Comparison of ENCODE assay signal across 8 mouse cellular contexts in genomic region chr16:17890342-17890727, GRCm38 (mm10). TPM values are rescaled to one million over a fixed set of nuclear protein-coding genes. Genes with fewer than 3 reads are reported as not detected.
DNase-seq lines count a peak whose midpoint lies in the region; ATAC-seq and TF ChIP-seq lines count a peak whose summit lies in the region.

No protein-coding gene starts in this region.

- peaks cover 4% of the 10 kb centered on the region; the same call in 1 of the 2 replicates for H3K27me3 ChIP-seq in E14TG2a.4 (ENCODE audit: insufficient read depth, low read length)
- no peaks in the 10 kb centered on the region for H3K27me3 ChIP-seq in forebrain, embryonic 15.5 days
- no peaks in the 10 kb centered on the region for H3K27me3 ChIP-seq in liver, embryonic 15.5 days

- peaks cover 36% of the 10 kb centered on the region for H3K4me1 ChIP-seq in E14TG2a.4 (replicated peaks; ENCODE audit: low read depth, low read length)
- peaks cover 27% of the 10 kb centered on the region for H3K4me1 ChIP-seq in forebrain, embryonic 15.5 days
- H3K4me1 ChIP-seq in liver, embryonic 15.5 days (replicated peaks), result peaks cover 31% of the 10 kb centered on the region

- H3K9me3 ChIP-seq in E14TG2a.4 (ENCODE audit: low read length), result no peaks in the 10 kb centered on the region
- no peaks in the 10 kb centered on the region for H3K9me3 ChIP-seq in forebrain, embryonic 15.5 days
- no peaks in the 10 kb centered on the region for H3K9me3 ChIP-seq in liver, embryonic 15.5 days (replicated peaks)

- intact Hi-C loops in heart, postnatal 14 days (cut with DNase I), result no loop called here

- peak overlapping the region; percentile 100 for H3K9ac ChIP-seq in forebrain, embryonic 15.5 days (replicated peaks)
- H3K9ac ChIP-seq in liver, embryonic 15.5 days, result peak overlapping the region; percentile 97

- H3K4me2 ChIP-seq in forebrain, embryonic 15.5 days (replicated peaks), result peak overlapping the region; percentile 84
- peak overlapping the region; percentile 87 for H3K4me2 ChIP-seq in liver, embryonic 15.5 days

- 45% methylated on average over 2 of the region's 2 CpGs for WGBS in forebrain, embryonic 15.5 days
- 70% methylated on average over 2 of the region's 2 CpGs for WGBS in liver, embryonic 15.5 days (ENCODE audit: insufficient replicate concordance)

- peak overlapping the region; percentile 96; the same call in 1 of the 2 replicates for H3K27ac ChIP-seq in forebrain, embryonic 15.5 days (replicated peaks)
- peak overlapping the region; percentile 91 for H3K27ac ChIP-seq in liver, embryonic 15.5 days (replicated peaks)

- peak; percentile 85 for DNase-seq in heart, adult 11 months
- DNase-seq in heart, postnatal 14 days, result no peak
- no peak for DNase-seq in right cerebral cortex, postnatal 25 days
- DNase-seq in left cerebral cortex, adult 9 months (ENCODE audit: low spot score in 2 of 2), result no peak
- DNase-seq in thymus, adult 18-20 months, result no peak

- peaks cover 24% of the 10 kb centered on the region for H3K36me3 ChIP-seq in E14TG2a.4 (ENCODE audit: insufficient read depth, low read length)
- no peaks in the 10 kb centered on the region for H3K36me3 ChIP-seq in forebrain, embryonic 15.5 days
- 0 out of 2 replicates have a peak, but pooled peaks cover 2% of the 10 kb centered on the region for H3K36me3 ChIP-seq in liver, embryonic 15.5 days (replicated peaks)

- peak overlapping the region; percentile 93 for H3K4me3 ChIP-seq in E14TG2a.4 (replicated peaks; ENCODE audit: low read length)
- H3K4me3 ChIP-seq in forebrain, embryonic 15.5 days, result peak overlapping the region; percentile 96
- H3K4me3 ChIP-seq in liver, embryonic 15.5 days (replicated peaks), result peak overlapping the region; percentile 99

- TF ChIP-seq CTCF in E14TG2a.4 (conservative IDR thresholded peaks at IDR 0.05; ENCODE audit: low read length), result no peak

- no peak for ATAC-seq in forebrain, embryonic 15.5 days (replicated peaks)
- no peak for ATAC-seq in liver, embryonic 15.5 days (ENCODE audit: insufficient read depth)

RNA-seq across cellular contexts. Expression of gene Gm20518, which starts 1.1 kb away (rescaled TPM):
- under 1 TPM in 1 of 2 experiments, not detected in 1; 0.20 TPM for total RNA-seq in heart, postnatal 14 days (2021)
- polyA plus RNA-seq in forebrain, embryonic 15.5 days (2015; fragmentation: Nextera tagmentation; extraction: Ambion mirVana), result 0.23 and 0.67 TPM in 2 replicates
- 0.03 and 0.07 TPM in 2 replicates for polyA plus RNA-seq in liver, embryonic 15.5 days (2015; fragmentation: Nextera tagmentation; extraction: Ambion mirVana)

RNA-seq across cellular contexts. Expression of gene Tssk1, which starts 3.7 kb away (rescaled TPM):
- total RNA-seq in heart, postnatal 14 days (2021), result under 1 TPM in 1 of 2 experiments, not detected in 1; 0.10 TPM
- 0.08 and 0.09 TPM in 2 replicates for polyA plus RNA-seq in forebrain, embryonic 15.5 days (2015; fragmentation: Nextera tagmentation; extraction: Ambion mirVana)
- polyA plus RNA-seq in liver, embryonic 15.5 days (2015; fragmentation: Nextera tagmentation; extraction: Ambion mirVana), result not detected in 2 replicates

RNA-seq across cellular contexts. Expression of gene Dgcr2, which starts 8.0 kb away (rescaled TPM):
- total RNA-seq in heart, postnatal 14 days (2021), result 10 to 100 TPM; 50.9 to 52.3 TPM
- polyA plus RNA-seq in forebrain, embryonic 15.5 days (2015; fragmentation: Nextera tagmentation; extraction: Ambion mirVana), result 99.8 and 99.9 TPM in 2 replicates
- 18.3 and 22.0 TPM in 2 replicates for polyA plus RNA-seq in liver, embryonic 15.5 days (2015; fragmentation: Nextera tagmentation; extraction: Ambion mirVana)

RNA-seq across cellular contexts. Expression of gene Tssk2, which starts 8.1 kb away (rescaled TPM):
- not detected for total RNA-seq in heart, postnatal 14 days (2021)
- not detected in 2 replicates for polyA plus RNA-seq in forebrain, embryonic 15.5 days (2015; fragmentation: Nextera tagmentation; extraction: Ambion mirVana)
- polyA plus RNA-seq in liver, embryonic 15.5 days (2015; fragmentation: Nextera tagmentation; extraction: Ambion mirVana), result not detected in 2 replicates

RNA-seq across cellular contexts. Expression of gene Ess2, which starts 20.8 kb away (rescaled TPM):
- total RNA-seq in heart, postnatal 14 days (2021), result 10 to 100 TPM; 11.6 to 13.3 TPM
- polyA plus RNA-seq in forebrain, embryonic 15.5 days (2015; fragmentation: Nextera tagmentation; extraction: Ambion mirVana), result 53.5 and 58.1 TPM in 2 replicates
- polyA plus RNA-seq in liver, embryonic 15.5 days (2015; fragmentation: Nextera tagmentation; extraction: Ambion mirVana), result 9.9 and 10.0 TPM in 2 replicates
